Mouse (Mus musculus) bone marrow macrophage, adult 2 months (primary cell): ENCODE measurements around the gene Sv2b. TPM values are rescaled to one million over a fixed set of nuclear protein-coding genes. Genes with fewer than 3 reads are reported as not detected.

Experiments
- H3K27ac ChIP-seq: 2 replicates; pipeline ENCODE4 v1.5.1; 2012; ENCODE audit warnings: low read depth, low read length; ENCODE audit not compliant: insufficient read depth
- H3K4me1 ChIP-seq: 2 replicates; pipeline ENCODE4 v1.6.1; 2012; ENCODE audit warnings: low read length; ENCODE audit not compliant: control insufficient read depth, insufficient read depth
- H3K4me3 ChIP-seq: 2 replicates; pipeline ENCODE4 v1.5.1; 2012; ENCODE audit warnings: mild to moderate bottlenecking, low read length, moderate library complexity; ENCODE audit not compliant: insufficient read depth
- CTCF ChIP-seq: IDR thresholded peaks from 2 replicates; pipeline ENCODE4 v1.5.1; 2012; ENCODE audit warnings: low read depth, mild to moderate bottlenecking, low read length, moderate library complexity
- POLR2A ChIP-seq: IDR thresholded peaks from 2 replicates; pipeline ENCODE4 v1.6.1; 2012; ENCODE audit warnings: mild to moderate bottlenecking, low read depth, low read length, borderline replicate concordance
- polyA plus RNA-seq: library from polyadenylated mRNA; stranded (reverse); fragments of >200 nt; gene quantifications from 2 replicates; pipeline ENCODE4 v1.2.4, GENCODE M21; 2012; ENCODE audit not compliant: missing spikeins, insufficient read depth, insufficient read length

Sv2b gene
- polyA plus RNA-seq, 1 experiment, result not detected

- no peak overlapping the region for H3K27ac ChIP-seq
- TF ChIP-seq CTCF, result no peak
- no peak overlapping the region for H3K4me3 ChIP-seq
- no peaks in the 10 kb centered on the region for H3K4me1 ChIP-seq
Measured at GRCm38 (mm10) chr7:75320009-75320408, 10.9 kb upstream of the Sv2b start.

DNA sequence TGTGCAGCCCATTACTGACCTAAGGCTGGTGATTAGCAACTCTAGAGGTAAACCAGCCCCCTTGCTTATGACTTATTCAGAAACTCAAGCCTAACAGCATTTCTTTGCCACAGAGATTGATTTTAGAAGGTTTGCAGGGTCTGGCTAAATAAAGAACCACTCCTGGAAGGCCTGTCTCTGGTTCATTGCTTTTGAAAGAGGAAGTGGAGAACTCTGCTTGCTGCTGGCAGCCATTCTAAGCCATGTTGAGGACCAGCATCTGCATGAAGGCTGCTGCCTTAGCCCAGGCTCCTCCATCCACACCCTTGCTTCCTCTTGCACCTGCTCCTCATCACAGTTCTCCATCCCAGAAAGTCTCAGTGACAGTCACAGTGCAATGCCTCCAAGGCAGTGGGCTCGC is 9.3 kb upstream of the Sv2b start:
- no peak for TF ChIP-seq CTCF
- TF ChIP-seq POLR2A, result no peak
- H3K27ac ChIP-seq, result no peak overlapping the region
- no peak overlapping the region for H3K4me3 ChIP-seq
- H3K4me1 ChIP-seq, result no peaks in the 10 kb centered on the region

DNA sequence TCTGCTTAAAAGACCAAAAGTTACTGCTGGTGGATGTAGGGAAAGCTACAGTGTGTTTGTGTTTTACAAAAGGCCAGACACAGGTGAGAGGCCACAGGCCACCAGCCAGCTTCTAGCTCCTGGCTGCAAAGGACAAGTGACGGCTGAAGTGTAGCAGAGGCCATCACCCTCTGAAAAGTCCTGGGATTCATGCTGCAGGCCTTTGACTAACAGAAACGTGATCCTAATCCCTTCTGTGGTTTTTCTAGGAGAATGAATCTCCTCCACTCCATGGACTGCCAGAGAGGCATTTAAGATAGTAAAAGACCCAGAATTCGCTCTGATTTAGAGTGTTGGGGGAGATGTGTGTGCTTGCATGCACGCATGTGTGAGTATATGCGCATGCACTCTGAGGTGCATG is 5.8 kb upstream of the Sv2b start:
- no peak for TF ChIP-seq CTCF
- no peak for TF ChIP-seq POLR2A
- Histone ChIP-seq H3K4me3 (no peak overlapping the region), H3K4me1 (no peaks in the 10 kb centered on the region), H3K27ac (no peak overlapping the region)

DNA sequence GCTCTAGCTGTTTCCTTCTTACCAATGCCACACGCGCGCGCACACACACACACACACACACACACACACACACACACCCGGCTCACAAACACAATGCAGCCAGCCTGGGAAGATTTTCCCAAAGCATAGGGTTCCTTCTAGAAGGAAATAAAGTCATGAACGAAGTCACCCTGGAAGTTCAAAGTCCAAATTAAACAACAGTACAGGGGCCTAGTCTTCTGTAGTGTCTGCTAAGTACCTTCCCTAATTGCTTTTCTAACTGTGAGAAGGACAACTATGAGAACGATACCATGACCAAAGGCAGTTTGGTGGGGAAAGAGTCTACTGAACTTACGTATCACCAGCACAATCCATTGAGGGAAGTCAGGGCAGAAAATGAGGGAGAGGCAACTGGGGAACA is 508 bp upstream of the Sv2b start:
- no peak for TF ChIP-seq CTCF
- no peak for TF ChIP-seq POLR2A
- Histone ChIP-seq H3K27ac (no peak overlapping the region), H3K4me3 (no peak overlapping the region), H3K4me1 (no peaks in the 10 kb centered on the region)

DNA sequence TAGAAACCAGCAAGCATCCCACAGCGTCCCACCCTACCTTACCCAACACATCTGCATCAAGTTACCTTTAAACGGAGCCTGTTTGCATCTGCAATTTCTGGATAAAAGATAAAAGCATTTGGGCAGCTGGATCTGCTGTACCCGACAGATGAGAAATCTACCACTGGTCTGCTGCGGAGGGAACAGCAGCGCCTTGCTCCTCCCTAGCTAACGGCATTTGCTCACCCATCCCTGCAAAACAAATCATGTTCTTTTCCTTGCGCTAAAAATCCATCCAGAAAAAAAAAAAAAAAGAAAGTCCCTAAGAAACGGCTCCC is 964 bp downstream of the Sv2b start:
- H3K4me1 ChIP-seq, result no peaks in the 10 kb centered on the region
- H3K27ac ChIP-seq, result no peak overlapping the region
- no peak overlapping the region for H3K4me3 ChIP-seq
- TF ChIP-seq CTCF (no peak), POLR2A (no peak)

GRCm38 (mm10) chr7:75307570-75308087 is 1.4 kb downstream of the Sv2b start:
- Histone ChIP-seq H3K27ac (no peak overlapping the region), H3K4me1 (no peaks in the 10 kb centered on the region), H3K4me3 (no peak overlapping the region)
- no peak for TF ChIP-seq POLR2A
- TF ChIP-seq CTCF, result no peak

DNA sequence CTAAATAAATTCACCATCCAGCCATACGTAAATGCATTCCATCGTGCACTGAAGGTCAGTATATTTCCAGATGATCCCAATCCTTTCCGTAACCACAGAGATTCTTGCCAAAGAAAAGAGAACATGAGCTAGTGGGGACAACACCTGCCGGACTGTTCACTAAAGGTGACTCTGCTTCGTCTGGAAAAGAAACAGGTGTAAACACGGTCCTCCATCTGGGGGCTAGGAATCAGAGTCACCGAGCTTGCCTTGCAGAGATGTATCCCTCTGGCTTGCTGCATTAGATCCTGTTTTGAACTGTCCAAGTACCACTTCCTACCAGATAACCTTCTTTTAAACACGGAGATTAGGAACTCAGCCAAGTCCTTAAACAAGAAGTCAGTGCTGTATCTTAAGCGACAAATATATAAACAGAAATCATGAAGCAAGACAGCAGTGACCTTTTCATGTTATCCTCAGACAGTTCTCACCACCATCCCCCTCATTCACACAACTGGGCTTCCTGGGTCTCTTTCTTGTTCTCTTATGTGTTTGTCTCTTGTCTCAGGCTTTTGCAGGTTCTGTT is 3.1 kb downstream of the Sv2b start:
- no peak overlapping the region for H3K27ac ChIP-seq
- TF ChIP-seq CTCF (no peak), POLR2A (no peak)
- H3K4me1 ChIP-seq, result no peaks in the 10 kb centered on the region
- H3K4me3 ChIP-seq, result no peak overlapping the region

DNA sequence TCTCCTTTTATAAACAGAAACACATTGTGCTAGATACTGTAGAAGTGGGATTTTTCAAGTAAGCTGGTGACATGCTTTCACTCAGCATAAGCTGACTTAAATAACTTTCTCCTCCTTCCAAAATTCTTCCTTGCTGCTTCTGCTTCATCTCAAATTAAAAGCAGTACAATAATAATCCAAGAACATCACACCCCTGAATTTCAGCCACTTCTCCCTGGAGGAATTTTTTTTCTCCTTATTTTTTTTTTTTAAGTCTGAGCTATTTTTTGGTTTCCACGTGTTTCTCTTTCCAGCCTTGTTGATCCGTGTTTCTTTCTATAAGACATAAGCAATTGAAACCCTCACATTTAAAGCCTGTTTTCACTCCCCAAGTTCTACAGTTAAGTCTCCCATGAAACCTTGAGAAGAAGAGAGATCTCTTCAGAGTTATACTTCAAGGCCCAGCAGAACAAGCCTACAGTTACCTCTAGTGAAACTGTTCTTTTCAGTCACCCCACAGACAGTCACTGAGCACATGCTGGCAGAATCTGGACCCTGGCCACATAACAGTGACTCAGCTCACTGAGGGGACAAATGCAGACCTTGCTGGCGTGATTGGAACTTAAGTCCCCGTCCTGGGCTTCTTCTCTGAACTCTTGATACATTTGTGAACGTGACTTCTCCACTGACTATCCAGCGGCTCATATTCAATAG is 6.4 kb downstream of the Sv2b start:
- H3K4me1 ChIP-seq, result no peaks in the 10 kb centered on the region
- no peak overlapping the region for H3K27ac ChIP-seq
- H3K4me3 ChIP-seq, result no peak overlapping the region
- no peak for TF ChIP-seq POLR2A
- no peak for TF ChIP-seq CTCF

DNA sequence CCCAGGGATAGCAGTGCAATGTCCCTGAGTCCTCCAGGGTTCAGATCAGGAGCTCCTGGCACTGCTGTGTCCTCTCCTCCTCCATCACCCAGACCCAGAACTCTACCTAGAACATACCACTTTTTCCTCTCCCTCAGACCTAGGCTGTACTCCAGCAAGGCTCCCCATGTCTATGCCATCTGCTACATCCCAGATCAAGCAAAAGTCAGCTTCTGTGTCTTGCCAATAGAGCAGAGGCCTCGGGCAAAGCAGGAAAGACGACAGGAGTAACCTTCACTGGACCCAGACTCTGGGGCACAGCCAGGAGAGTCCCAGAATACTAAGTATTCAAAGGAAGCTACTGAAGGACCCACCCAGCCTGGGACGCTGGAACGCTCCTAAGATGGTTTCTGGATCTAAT is 9.8 kb downstream of the Sv2b start:
- Histone ChIP-seq H3K4me1 (no peaks in the 10 kb centered on the region), H3K27ac (no peak overlapping the region), H3K4me3 (no peak overlapping the region)
- no peak for TF ChIP-seq POLR2A
- TF ChIP-seq CTCF, result no peak

DNA sequence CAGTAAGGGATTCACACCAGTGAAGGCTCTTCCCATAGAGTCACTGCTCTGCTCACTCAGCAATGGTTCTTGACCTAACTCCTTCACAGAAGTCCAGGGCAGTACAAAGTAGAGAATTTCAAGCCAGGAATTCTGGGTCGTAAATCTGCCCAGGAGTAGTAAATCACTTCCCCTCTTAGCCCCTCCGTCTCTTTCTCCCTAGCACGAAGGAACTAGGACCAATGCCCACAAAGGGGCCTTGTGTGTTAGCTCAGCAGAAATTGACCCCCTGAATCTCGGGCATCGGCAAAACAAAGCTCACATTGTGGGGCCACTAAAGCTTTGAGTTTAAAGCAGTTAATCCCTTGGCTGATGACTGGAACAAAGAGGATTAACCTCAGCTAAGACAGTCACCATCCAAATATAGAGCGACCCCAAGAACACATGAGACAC is 12.4 kb downstream of the Sv2b start:
- Histone ChIP-seq H3K4me1 (no peaks in the 10 kb centered on the region), H3K4me3 (no peak overlapping the region), H3K27ac (no peak overlapping the region)
- no peak for TF ChIP-seq CTCF
- TF ChIP-seq POLR2A, result no peak
